Mouse (Mus musculus): ENCODE measurements around the gene Fam43b. TPM values are rescaled to one million over a fixed set of nuclear protein-coding genes. Genes with fewer than 3 reads are reported as not detected.

The Fam43b gene
- polyA plus RNA-seq (2012; rRNA removed): not detected in 2 replicates

- under 1% methylated on average over 46 of the region's 46 CpGs for WGBS
- H3K4me3 ChIP-seq (ENCODE audit: insufficient read depth, low read depth, low read length): peak within 1 kb of the TSS; percentile 10; the same call in 1 of the 2 replicates
- no peaks in the 10 kb centered on the region for H3K27me3 ChIP-seq (replicated peaks; ENCODE audit: control insufficient read depth, insufficient read depth, low read length)
- peak; percentile 35 for DNase-seq
- H3K36me3 ChIP-seq (ENCODE audit: control insufficient read depth, insufficient read depth, low read length): no peaks in the 10 kb centered on the region
- H3K27ac ChIP-seq (ENCODE audit: insufficient read depth, low read depth, low read length): no peak within 1 kb of the TSS
- no peak for TF ChIP-seq CTCF (conservative IDR thresholded peaks at IDR 0.05; ENCODE audit: insufficient read depth, insufficient read length, low read depth, low read length)
- no peak for TF ChIP-seq POLR2A (IDR thresholded peaks at IDR 0.05; ENCODE audit: low read depth, low read length)
- no peaks in the 10 kb centered on the region for H3K4me1 ChIP-seq (ENCODE audit: control insufficient read depth, insufficient read depth, low read length)
These were observed at the start of gene Fam43b for GRCm38 (mm10) chr4:138395971-138396645. Gene Fam43b (minus strand): TSS chr4:138396528.

- Histone ChIP-seq H3K27me3 (replicated peaks; ENCODE audit: control insufficient read depth, insufficient read depth, low read length) (no peaks in the 10 kb centered on the region), H3K4me1 (ENCODE audit: control insufficient read depth, insufficient read depth, low read length) (no peaks in the 10 kb centered on the region), H3K4me3 (ENCODE audit: insufficient read depth, low read depth, low read length) (no peak overlapping the region), H3K27ac (ENCODE audit: insufficient read depth, low read depth, low read length) (no peak overlapping the region), H3K36me3 (ENCODE audit: control insufficient read depth, insufficient read depth, low read length) (no peaks in the 10 kb centered on the region)
- TF ChIP-seq CTCF (conservative IDR thresholded peaks at IDR 0.05; ENCODE audit: insufficient read depth, insufficient read length, low read depth, low read length): no peak
- TF ChIP-seq POLR2A (IDR thresholded peaks at IDR 0.05; ENCODE audit: low read depth, low read length): no peak
- 27% methylated on average over 5 of the region's 5 CpGs for WGBS
- DNase-seq: no peak
These were observed 48.6 kb upstream of the Fam43b start for GRCm38 (mm10) chr4:138444941-138445340.

GRCm38 (mm10) chr4:138440062-138440461 lies 43.7 kb upstream of the Fam43b start:
- Histone ChIP-seq H3K27ac (ENCODE audit: insufficient read depth, low read depth, low read length) (no peak overlapping the region), H3K36me3 (ENCODE audit: control insufficient read depth, insufficient read depth, low read length) (peaks cover 2% of the 10 kb centered on the region), H3K4me1 (ENCODE audit: control insufficient read depth, insufficient read depth, low read length) (peaks cover 8% of the 10 kb centered on the region; the same call in 1 of the 2 replicates), H3K4me3 (ENCODE audit: insufficient read depth, low read depth, low read length) (no peak overlapping the region), H3K27me3 (replicated peaks; ENCODE audit: control insufficient read depth, insufficient read depth, low read length) (no peaks in the 10 kb centered on the region)
- TF ChIP-seq POLR2A (IDR thresholded peaks at IDR 0.05; ENCODE audit: low read depth, low read length) (no peak), CTCF (conservative IDR thresholded peaks at IDR 0.05; ENCODE audit: insufficient read depth, insufficient read length, low read depth, low read length) (no peak)
- DNase-seq: no peak
- 34% methylated on average over 3 of the region's 3 CpGs for WGBS

- DNase-seq: peak; percentile 97
These were observed 38.3 kb upstream of the Fam43b start, which contains the start of gene Mul1 for GRCm38 (mm10) chr4:138434347-138435316. Gene Mul1 (plus strand): TSS chr4:138434671.

GRCm38 (mm10) chr4:138431340-138431739 lies 35.0 kb upstream of the Fam43b start:
- 46% methylated on average over 8 of the region's 8 CpGs for WGBS
- Histone ChIP-seq H3K4me1 (ENCODE audit: control insufficient read depth, insufficient read depth, low read length) (peaks cover 8% of the 10 kb centered on the region; the same call in 1 of the 2 replicates), H3K27ac (ENCODE audit: insufficient read depth, low read depth, low read length) (no peak overlapping the region), H3K4me3 (ENCODE audit: insufficient read depth, low read depth, low read length) (no peak overlapping the region), H3K27me3 (replicated peaks; ENCODE audit: control insufficient read depth, insufficient read depth, low read length) (no peaks in the 10 kb centered on the region), H3K36me3 (ENCODE audit: control insufficient read depth, insufficient read depth, low read length) (no peaks in the 10 kb centered on the region; the same call in 1 of the 2 replicates)
- no peak for DNase-seq
- TF ChIP-seq POLR2A (IDR thresholded peaks at IDR 0.05; ENCODE audit: low read depth, low read length) (no peak), CTCF (conservative IDR thresholded peaks at IDR 0.05; ENCODE audit: insufficient read depth, insufficient read length, low read depth, low read length) (no peak)

More at GRCm38 (mm10) chr4:138434347-138435316, 38.3 kb upstream of the Fam43b start, which contains the start of gene Mul1:
- Histone ChIP-seq H3K4me3 (ENCODE audit: insufficient read depth, low read depth, low read length) (peak within 1 kb of the TSS; percentile 81), H3K27ac (ENCODE audit: insufficient read depth, low read depth, low read length) (peak within 1 kb of the TSS; percentile 79), H3K4me1 (ENCODE audit: control insufficient read depth, insufficient read depth, low read length) (peaks cover 8% of the 10 kb centered on the region; the same call in 1 of the 2 replicates), H3K27me3 (replicated peaks; ENCODE audit: control insufficient read depth, insufficient read depth, low read length) (no peaks in the 10 kb centered on the region), H3K36me3 (ENCODE audit: control insufficient read depth, insufficient read depth, low read length) (peaks cover under 1% of the 10 kb centered on the region)
- WGBS: under 1% methylated on average over 64 of the region's 64 CpGs
- TF ChIP-seq POLR2A (IDR thresholded peaks at IDR 0.05; ENCODE audit: low read depth, low read length) (peak; percentile 47), CTCF (conservative IDR thresholded peaks at IDR 0.05; ENCODE audit: insufficient read depth, insufficient read length, low read depth, low read length) (no peak)

GRCm38 (mm10) chr4:138429778-138430177 lies 33.5 kb upstream of the Fam43b start:
- WGBS: 36% methylated on average over 3 of the region's 3 CpGs
- Histone ChIP-seq H3K4me1 (ENCODE audit: control insufficient read depth, insufficient read depth, low read length) (no peaks in the 10 kb centered on the region; the same call in 1 of the 2 replicates), H3K27ac (ENCODE audit: insufficient read depth, low read depth, low read length) (no peak overlapping the region), H3K27me3 (replicated peaks; ENCODE audit: control insufficient read depth, insufficient read depth, low read length) (no peaks in the 10 kb centered on the region), H3K4me3 (ENCODE audit: insufficient read depth, low read depth, low read length) (no peak overlapping the region), H3K36me3 (ENCODE audit: control insufficient read depth, insufficient read depth, low read length) (no peaks in the 10 kb centered on the region)
- TF ChIP-seq POLR2A (IDR thresholded peaks at IDR 0.05; ENCODE audit: low read depth, low read length): no peak
- TF ChIP-seq CTCF (conservative IDR thresholded peaks at IDR 0.05; ENCODE audit: insufficient read depth, insufficient read length, low read depth, low read length): peak; percentile 66
- peak; percentile 54 for DNase-seq
